Mouse (Mus musculus): Measurements from ENCODE around the gene Cbr2.

- no peak for TF ChIP-seq CTCF (IDR thresholded peaks at IDR 0.05; ENCODE audit: extremely low read depth, insufficient read depth, insufficient read length, insufficient replicate concordance)
- no peak for TF ChIP-seq POLR2A (IDR thresholded peaks at IDR 0.05; ENCODE audit: low read depth, low read length)
Measured at GRCm38 (mm10) chr11:120747974-120748373, 16.1 kb upstream of the Cbr2 start.
